Mouse (Mus musculus) E14TG2a.4 (cell line): ENCODE data around the gene 2310057M21Rik.
A peak's percentile ranks its signal among the peaks of the same experiment; 100 is the strongest.

Experiments
- H3K27me3 ChIP-seq: 2 replicates; pipeline ENCODE4 v1.6.1; 2014; ENCODE audit warnings: low read length, control low read depth; ENCODE audit not compliant: insufficient read depth
- H3K36me3 ChIP-seq: 2 replicates; pipeline ENCODE4 v1.6.1; 2014; ENCODE audit warnings: low read length, control low read depth; ENCODE audit not compliant: insufficient read depth
- H3K4me1 ChIP-seq: replicated peaks from 2 replicates; pipeline ENCODE4 v1.6.1; 2014; ENCODE audit warnings: low read depth, low read length, control low read depth
- H3K4me3 ChIP-seq: replicated peaks from 2 replicates; pipeline ENCODE4 v1.5.1; 2014; ENCODE audit warnings: mild to moderate bottlenecking, low read length
- H3K9me3 ChIP-seq: 2 replicates; pipeline ENCODE4 v1.6.1; 2014; ENCODE audit warnings: low read length, control low read depth
- CTCF ChIP-seq: conservative IDR thresholded peaks from 2 replicates; pipeline ENCODE4 v1.5.1; 2014; ENCODE audit warnings: low read length
- NANOG ChIP-seq: IDR thresholded peaks from 2 replicates; pipeline ENCODE4 v1.6.1; 2014; ENCODE audit warnings: borderline replicate concordance, low read length, mixed read lengths
- POU5F1 ChIP-seq: IDR thresholded peaks from 2 replicates; pipeline ENCODE4 v1.6.1; 2014; ENCODE audit warnings: low read length, borderline replicate concordance

Gene 2310057M21Rik

GRCm38 (mm10) chr7:131331688-131332087 is 30.9 kb downstream of the 2310057M21Rik start:
- TF ChIP-seq NANOG (no peak), POU5F1 (no peak), CTCF (no peak)
- H3K27me3 ChIP-seq: no peaks in the 10 kb centered on the region
- H3K9me3 ChIP-seq: no peaks in the 10 kb centered on the region
- H3K36me3 ChIP-seq: no peaks in the 10 kb centered on the region
- no peaks in the 10 kb centered on the region for H3K4me1 ChIP-seq
- H3K4me3 ChIP-seq: no peak overlapping the region

- Histone ChIP-seq H3K4me1 (no peaks in the 10 kb centered on the region), H3K4me3 (no peak within 1 kb of the TSS), H3K27me3 (no peaks in the 10 kb centered on the region), H3K36me3 (no peaks in the 10 kb centered on the region), H3K9me3 (no peaks in the 10 kb centered on the region)
- TF ChIP-seq CTCF: no peak
- TF ChIP-seq NANOG: no peak
- no peak for TF ChIP-seq POU5F1
Measured at GRCm38 (mm10) chr7:131329416-131329815, 33.1 kb downstream of the 2310057M21Rik start, which contains the start of gene Fam24b. Gene Fam24b, minus strand, starts transcription at chr7:131329516.

GRCm38 (mm10) chr7:131327054-131327453 is 35.5 kb downstream of the 2310057M21Rik start:
- Histone ChIP-seq H3K9me3 (no peaks in the 10 kb centered on the region), H3K27me3 (no peaks in the 10 kb centered on the region), H3K36me3 (no peaks in the 10 kb centered on the region), H3K4me3 (no peak overlapping the region), H3K4me1 (no peaks in the 10 kb centered on the region)
- TF ChIP-seq NANOG (no peak), CTCF (no peak), POU5F1 (no peak)

- no peaks in the 10 kb centered on the region for H3K9me3 ChIP-seq
- no peaks in the 10 kb centered on the region for H3K36me3 ChIP-seq
- H3K27me3 ChIP-seq: no peaks in the 10 kb centered on the region
- no peak within 1 kb of the TSS for H3K4me3 ChIP-seq
- TF ChIP-seq POU5F1 (no peak), CTCF (no peak), NANOG (no peak)
- H3K4me1 ChIP-seq: 0 out of 2 replicates have a peak, but pooled peaks cover 2% of the 10 kb centered on the region
Measured at GRCm38 (mm10) chr7:131322192-131322591, 40.4 kb downstream of the 2310057M21Rik start, which contains the start of gene Cuzd1. Gene Cuzd1, minus strand, starts transcription at chr7:131322292.

- TF ChIP-seq POU5F1 (no peak), NANOG (no peak), CTCF (no peak)
- H3K4me1 ChIP-seq: 0 out of 2 replicates have a peak, but pooled peaks cover 2% of the 10 kb centered on the region
- H3K36me3 ChIP-seq: no peaks in the 10 kb centered on the region
- no peaks in the 10 kb centered on the region for H3K9me3 ChIP-seq
- H3K4me3 ChIP-seq: no peak overlapping the region
- peaks cover 3% of the 10 kb centered on the region; the same call in 1 of the 2 replicates for H3K27me3 ChIP-seq
Measured at GRCm38 (mm10) chr7:131318340-131318739, 44.2 kb downstream of the 2310057M21Rik start.

- TF ChIP-seq CTCF (peak; percentile 13; the same call in 1 of the 2 replicates), NANOG (no peak)
- 0 out of 2 replicates have a peak, but pooled peaks cover 2% of the 10 kb centered on the region for H3K4me1 ChIP-seq
- peaks cover 3% of the 10 kb centered on the region; the same call in 1 of the 2 replicates for H3K27me3 ChIP-seq
- H3K9me3 ChIP-seq: no peaks in the 10 kb centered on the region
- H3K4me3 ChIP-seq: no peak overlapping the region
- H3K36me3 ChIP-seq: no peaks in the 10 kb centered on the region
Measured at GRCm38 (mm10) chr7:131317587-131317986, 45.0 kb downstream of the 2310057M21Rik start.

- Histone ChIP-seq H3K4me1 (0 out of 2 replicates have a peak, but pooled peaks cover 2% of the 10 kb centered on the region), H3K4me3 (no peak overlapping the region), H3K36me3 (no peaks in the 10 kb centered on the region), H3K9me3 (no peaks in the 10 kb centered on the region), H3K27me3 (peaks cover 3% of the 10 kb centered on the region; the same call in 1 of the 2 replicates)
- TF ChIP-seq CTCF (no peak), NANOG (no peak)
Measured at GRCm38 (mm10) chr7:131314493-131314892, 48.1 kb downstream of the 2310057M21Rik start.

- H3K9me3 ChIP-seq: no peaks in the 10 kb centered on the region
- no peaks in the 10 kb centered on the region for H3K36me3 ChIP-seq
- TF ChIP-seq NANOG (no peak), CTCF (no peak), POU5F1 (no peak)
- no peak overlapping the region for H3K4me3 ChIP-seq
- H3K27me3 ChIP-seq: no peaks in the 10 kb centered on the region
- H3K4me1 ChIP-seq: no peaks in the 10 kb centered on the region
Measured at GRCm38 (mm10) chr7:131306733-131307132, 55.8 kb downstream of the 2310057M21Rik start.

GRCm38 (mm10) chr7:131303340-131303739 is 59.2 kb downstream of the 2310057M21Rik start:
- no peak for TF ChIP-seq CTCF
- no peak for TF ChIP-seq NANOG
- no peak for TF ChIP-seq POU5F1
- Histone ChIP-seq H3K4me3 (no peak overlapping the region), H3K36me3 (no peaks in the 10 kb centered on the region), H3K9me3 (no peaks in the 10 kb centered on the region), H3K27me3 (peaks cover 10% of the 10 kb centered on the region; the same call in 1 of the 2 replicates), H3K4me1 (no peaks in the 10 kb centered on the region)
